Mouse (Mus musculus): ENCODE data around the gene Stat5a.

DNA sequence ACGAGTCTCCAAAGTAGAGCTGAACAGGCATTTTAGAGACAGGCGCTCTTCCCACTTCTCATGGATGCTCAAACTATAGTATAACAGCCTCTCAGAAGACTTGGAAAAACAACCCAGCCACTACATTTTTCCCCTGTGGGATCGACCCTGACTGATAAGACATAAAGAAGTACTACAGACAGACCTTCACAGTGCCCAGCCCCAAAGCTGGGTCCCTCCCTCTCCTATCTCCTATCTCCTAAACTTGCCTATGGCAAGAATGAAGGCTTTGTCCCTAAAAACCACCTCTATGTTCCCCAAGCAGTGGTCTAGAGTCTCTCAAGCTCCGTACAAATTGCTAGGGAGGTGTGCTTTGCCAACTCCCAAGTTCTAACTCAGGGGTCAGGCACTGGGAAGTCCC, 47.7 kb downstream of the Stat5a start:
- no peak for TF ChIP-seq CTCF (IDR thresholded peaks at IDR 0.05; ENCODE audit: low read depth, low read length)
- no peak for TF ChIP-seq GATA1 (IDR thresholded peaks at IDR 0.05; ENCODE audit: borderline replicate concordance, low read length)
- no peak for TF ChIP-seq POLR2AphosphoS5 (IDR thresholded peaks at IDR 0.05; ENCODE audit: insufficient replicate concordance, low read depth, low read length)
- TF ChIP-seq TAL1 (conservative IDR thresholded peaks at IDR 0.05; ENCODE audit: low read depth, low read length), result no peak
- TF ChIP-seq GATA2 (IDR thresholded peaks at IDR 0.05; ENCODE audit: borderline replicate concordance, low read depth, low read length), result no peak

All from G1E (cell line).